Comparison of ENCODE assay signal across 12 mouse cellular contexts in genomic region chr14:62855077-62855835, GRCm38 (mm10). TPM values are rescaled to one million over a fixed set of nuclear protein-coding genes. Genes with fewer than 3 reads are reported as not detected.
DNase-seq lines count a peak whose midpoint lies in the region; ATAC-seq lines count a peak whose summit lies in the region.
"Had no signal": no experiment of that assay in that cellular context is flagged by ENCODE, and none has a peak within 500 bp of the region (broad histone marks: within the 10 kb centered on the region; RNA-seq: fewer than 3 reads in every experiment).

No protein-coding gene starts in this region.

- WGBS in heart, embryonic 15.5 days, result 68% methylated on average over 18 of the region's 18 CpGs
- 43% methylated on average over 18 of the region's 18 CpGs for WGBS in midbrain, embryonic 13.5 days
- WGBS in midbrain, embryonic 11.5 days, result 70% methylated on average over 18 of the region's 18 CpGs
- 57% methylated on average over 18 of the region's 18 CpGs for WGBS in hindbrain, embryonic 16.5 days

- no peak for DNase-seq in heart, postnatal 4 days
- no peak for DNase-seq in midbrain, embryonic 11.5 days (ENCODE audit: low spot score, missing footprints)
- no peak for DNase-seq in layer of hippocampus, postnatal 25 days (ENCODE audit: extremely low spot score in 1 of 2, low spot score in 1 of 2)
- DNase-seq: adrenal gland, postnatal 25 days; cerebellum, adult 18-20 months; left cerebral cortex, postnatal 4 days had no signal

- H3K4me2 ChIP-seq in heart, embryonic 15.5 days, result peak overlapping the region; percentile 0; the same call in 1 of the 2 replicates
- H3K4me2 ChIP-seq in midbrain, embryonic 13.5 days (replicated peaks), result peak overlapping the region; percentile 25
- no peak overlapping the region for H3K4me2 ChIP-seq in midbrain, embryonic 11.5 days
- H3K4me2 ChIP-seq in hindbrain, embryonic 16.5 days (ENCODE audit: low read length), result peak overlapping the region; percentile 40
- H3K4me2 ChIP-seq: lung, embryonic 15.5 days had no signal

- no peaks in the 10 kb centered on the region for H3K27me3 ChIP-seq in heart, embryonic 15.5 days
- H3K27me3 ChIP-seq in midbrain, embryonic 13.5 days, result no peaks in the 10 kb centered on the region
- no peaks in the 10 kb centered on the region for H3K27me3 ChIP-seq in midbrain, embryonic 11.5 days (ENCODE audit: control insufficient read depth, insufficient read depth, low read length)
- H3K27me3 ChIP-seq in hindbrain, embryonic 16.5 days (replicated peaks; ENCODE audit: control insufficient read depth, insufficient read depth, low read length), result no peaks in the 10 kb centered on the region
- H3K27me3 ChIP-seq: CH12.LX; lung, embryonic 15.5 days had no signal

- ATAC-seq in heart, embryonic 15.5 days (replicated peaks; ENCODE audit: insufficient number of reproducible peaks, insufficient read depth, low FRiP score, low read depth), result no peak
- ATAC-seq in midbrain, embryonic 13.5 days, result no peak
- ATAC-seq in midbrain, embryonic 11.5 days (ENCODE audit: low FRiP score), result no peak
- ATAC-seq in hindbrain, embryonic 16.5 days, result no peak
- ATAC-seq in erythroblast, adult 5-6 weeks (replicated peaks; ENCODE audit: low FRiP score, poor library complexity, severe bottlenecking), result no peak

- no peak overlapping the region for H3K4me3 ChIP-seq in heart, embryonic 15.5 days
- H3K4me3 ChIP-seq in midbrain, embryonic 13.5 days (replicated peaks), result no peak overlapping the region
- no peak overlapping the region for H3K4me3 ChIP-seq in midbrain, embryonic 11.5 days (ENCODE audit: low read depth, low read length)
- H3K4me3 ChIP-seq in hindbrain, embryonic 16.5 days (ENCODE audit: low read length), result no peak overlapping the region
- H3K4me3 ChIP-seq: lung, embryonic 15.5 days had no signal

- no peaks in the 10 kb centered on the region for H3K36me3 ChIP-seq in heart, embryonic 15.5 days
- H3K36me3 ChIP-seq in midbrain, embryonic 13.5 days, result no peaks in the 10 kb centered on the region
- no peaks in the 10 kb centered on the region for H3K36me3 ChIP-seq in midbrain, embryonic 11.5 days (ENCODE audit: control insufficient read depth, insufficient read depth, low read length)
- H3K36me3 ChIP-seq in hindbrain, embryonic 16.5 days (ENCODE audit: control insufficient read depth, insufficient read depth, low read length), result no peaks in the 10 kb centered on the region
- H3K36me3 ChIP-seq: lung, embryonic 15.5 days had no signal

- H3K4me1 ChIP-seq in heart, embryonic 15.5 days (replicated peaks), result peaks cover 22% of the 10 kb centered on the region
- peaks cover 36% of the 10 kb centered on the region for H3K4me1 ChIP-seq in midbrain, embryonic 13.5 days (replicated peaks)
- H3K4me1 ChIP-seq in midbrain, embryonic 11.5 days (ENCODE audit: control insufficient read depth, insufficient read depth, low read length), result peaks cover 7% of the 10 kb centered on the region
- peaks cover 11% of the 10 kb centered on the region for H3K4me1 ChIP-seq in hindbrain, embryonic 16.5 days (ENCODE audit: control insufficient read depth, insufficient read depth, low read depth, low read length)

- peak overlapping the region; percentile 41; the same call in 1 of the 2 replicates for H3K27ac ChIP-seq in heart, embryonic 15.5 days
- no peak overlapping the region for H3K27ac ChIP-seq in midbrain, embryonic 13.5 days
- no peak overlapping the region for H3K27ac ChIP-seq in midbrain, embryonic 11.5 days (ENCODE audit: low read depth, low read length)
- H3K27ac ChIP-seq in hindbrain, embryonic 16.5 days (ENCODE audit: low read depth, low read length), result no peak overlapping the region
- H3K27ac ChIP-seq: lung, embryonic 15.5 days had no signal

- H3K9me3 ChIP-seq in heart, embryonic 15.5 days (replicated peaks), result no peaks in the 10 kb centered on the region
- no peaks in the 10 kb centered on the region for H3K9me3 ChIP-seq in midbrain, embryonic 13.5 days
- no peaks in the 10 kb centered on the region; the same call in 1 of the 2 replicates for H3K9me3 ChIP-seq in midbrain, embryonic 11.5 days (ENCODE audit: control insufficient read depth, low read length)
- H3K9me3 ChIP-seq in hindbrain, embryonic 16.5 days (ENCODE audit: control insufficient read depth, low read length), result no peaks in the 10 kb centered on the region
- H3K9me3 ChIP-seq: lung, embryonic 15.5 days had no signal

- H3K9ac ChIP-seq in heart, embryonic 15.5 days, result no peak overlapping the region
- H3K9ac ChIP-seq in midbrain, embryonic 13.5 days (replicated peaks), result no peak overlapping the region
- no peak overlapping the region for H3K9ac ChIP-seq in midbrain, embryonic 11.5 days (ENCODE audit: low read length)
- H3K9ac ChIP-seq in hindbrain, embryonic 16.5 days (ENCODE audit: low read depth, low read length), result no peak overlapping the region
- H3K9ac ChIP-seq: lung, embryonic 15.5 days had no signal

RNA-seq across cellular contexts. Expression of gene Wdfy2, which starts 17.8 kb away (rescaled TPM):
- 3.0 and 4.8 TPM in 2 replicates for polyA plus RNA-seq in heart, embryonic 15.5 days (2015; fragmentation: Nextera tagmentation; extraction: Ambion mirVana)
- total RNA-seq in heart, postnatal 4 days (2021), result 1 to 10 TPM; 8.0 to 8.3 TPM
- polyA plus RNA-seq in midbrain, embryonic 13.5 days (2015; fragmentation: Nextera tagmentation; extraction: Ambion mirVana), result 8.4 and 9.1 TPM in 2 replicates
- 14.9 and 15.9 TPM in 2 replicates for polyA plus RNA-seq in midbrain, embryonic 11.5 days (2014; fragmentation: Nextera tagmentation; extraction: Ambion mirVana)
- 6.2 and 8.2 TPM in 2 replicates for polyA plus RNA-seq in hindbrain, embryonic 16.5 days (2015; fragmentation: Nextera tagmentation; extraction: Ambion mirVana)
- 10 to 100 TPM; 14.1 to 16.5 TPM for total RNA-seq in layer of hippocampus, postnatal 25 days (2021)
- 4.8 and 7.9 TPM in 2 replicates for total RNA-seq in erythroblast, adult 5-6 weeks (2015; ENCODE audit: low replicate concordance)
- total RNA-seq in erythroblast, adult 5-6 weeks (2017; ENCODE audit: low replicate concordance), result 4.7 and 8.0 TPM in 2 replicates
